Mouse (Mus musculus) midbrain, embryonic 16.5 days (tissue): ENCODE results near the gene Rps21. TPM values are rescaled to one million over a fixed set of nuclear protein-coding genes. Genes with fewer than 3 reads are reported as not detected.

Source experiments
- ATAC-seq: fragments of 200-750 bp; cut with Nextera tagmentation; 2 replicates; pipeline ENCODE4 v1.8.0; 2017; ENCODE audit warnings: moderate TSS enrichment
- H3K27ac ChIP-seq: fragments of 300-500 bp; sonication (generic); 2 replicates; pipeline ENCODE4 v1.5.1; 2014; ENCODE audit warnings: mild to moderate bottlenecking, low read length, mixed read lengths
- H3K27me3 ChIP-seq: fragments of 300-500 bp; sonication (generic); 2 replicates; pipeline ENCODE4 v1.6.1; 2014; ENCODE audit warnings: low read depth, low read length, mixed read lengths; ENCODE audit not compliant: control insufficient read depth, insufficient read depth
- H3K36me3 ChIP-seq: fragments of 300-500 bp; sonication (generic); 2 replicates; pipeline ENCODE4 v1.6.1; 2014; ENCODE audit warnings: mild to moderate bottlenecking, low read length, moderate library complexity, mixed read lengths; ENCODE audit not compliant: control insufficient read depth, insufficient read depth
- H3K4me1 ChIP-seq: fragments of 300-500 bp; sonication (generic); 2 replicates; pipeline ENCODE4 v1.6.1; 2014; ENCODE audit warnings: mild to moderate bottlenecking, low read length, mixed read lengths; ENCODE audit not compliant: control insufficient read depth, insufficient read depth
- H3K4me2 ChIP-seq: fragments of 300-500 bp; sonication (generic); 2 replicates; pipeline ENCODE4 v1.6.1; 2014; ENCODE audit warnings: mild to moderate bottlenecking, low read length, mixed read lengths
- H3K4me3 ChIP-seq: fragments of 300-500 bp; sonication (generic); 2 replicates; pipeline ENCODE4 v1.5.1; 2014; ENCODE audit warnings: low read depth, mild to moderate bottlenecking, low read length, moderate library complexity, mixed read lengths
- H3K9ac ChIP-seq: fragments of 300-500 bp; sonication (generic); 2 replicates; pipeline ENCODE4 v1.6.1; 2014; ENCODE audit warnings: low read depth, low read length, mixed read lengths
- H3K9me3 ChIP-seq: fragments of 300-500 bp; sonication (generic); replicated peaks from 2 replicates; pipeline ENCODE4 v1.6.1; 2014; ENCODE audit warnings: mild to moderate bottlenecking, low read length, mixed read lengths; ENCODE audit not compliant: control insufficient read depth, poor library complexity, severe bottlenecking
- WGBS: fragments of 180-500 bp; shearing (Covaris S2); extraction: QIAGEN DNeasy Blood & Tissue Kit; methylation state at CpG from one replicate; pipeline ENCODE4 v1.1.7; 2014; 5-methylcytosine and 5-hydroxymethylcytosine counted together
- polyA plus RNA-seq: library from polyadenylated mRNA; unstranded; fragments of >200 nt; fragmentation: Nextera tagmentation; extraction: Ambion mirVana; gene quantifications from 2 replicates; pipeline ENCODE4 v1.2.1, GENCODE M21; 2015

Rps21 gene
- polyA plus RNA-seq, 1 experiment from 2014 or later: 295 TPM

GRCm38 (mm10) chr2:180271804-180272395 is 14.7 kb downstream of the Rps21 start:
- Histone ChIP-seq H3K4me3 (peak overlapping the region; percentile 90), H3K9me3 (no peaks in the 10 kb centered on the region), H3K27ac (no peak overlapping the region), H3K4me2 (peak overlapping the region; percentile 93), H3K4me1 (peaks cover 22% of the 10 kb centered on the region), H3K36me3 (no peaks in the 10 kb centered on the region), H3K9ac (peak overlapping the region; percentile 97), H3K27me3 (no peaks in the 10 kb centered on the region; the same call in 1 of the 2 replicates)
- no peak for ATAC-seq
- WGBS: 74% methylated on average over 5 of the region's 5 CpGs

GRCm38 (mm10) chr2:180272884-180273321 is 15.7 kb downstream of the Rps21 start:
- Histone ChIP-seq H3K27ac (peak overlapping the region; percentile 68), H3K9me3 (no peaks in the 10 kb centered on the region), H3K4me2 (peak overlapping the region; percentile 93), H3K9ac (peak overlapping the region; percentile 97), H3K27me3 (no peaks in the 10 kb centered on the region; the same call in 1 of the 2 replicates), H3K4me1 (peaks cover 22% of the 10 kb centered on the region), H3K36me3 (no peaks in the 10 kb centered on the region), H3K4me3 (peak overlapping the region; percentile 90)
- WGBS: 2% methylated on average over 11 of the region's 37 CpGs
- ATAC-seq: peak; percentile 25

GRCm38 (mm10) chr2:180273394-180274244 is 16.4 kb downstream of the Rps21 start, which contains the start of gene Cables2:
TSS of gene Cables2 (minus strand) at chr2:180273496.
- ATAC-seq: peak; percentile 95
- Histone ChIP-seq H3K4me1 (peaks cover 22% of the 10 kb centered on the region), H3K4me2 (peak within 1 kb of the TSS; percentile 93), H3K4me3 (peak within 1 kb of the TSS; percentile 90), H3K36me3 (no peaks in the 10 kb centered on the region), H3K27ac (peak within 1 kb of the TSS; percentile 68), H3K9ac (peak within 1 kb of the TSS; percentile 97), H3K9me3 (no peaks in the 10 kb centered on the region), H3K27me3 (no peaks in the 10 kb centered on the region; the same call in 1 of the 2 replicates)
- 8% methylated on average over 64 of the region's 68 CpGs for WGBS

- no peak for ATAC-seq
- no peaks in the 10 kb centered on the region for H3K9me3 ChIP-seq
- H3K9ac ChIP-seq: no peak overlapping the region
- H3K27me3 ChIP-seq: no peaks in the 10 kb centered on the region; the same call in 1 of the 2 replicates
- H3K4me2 ChIP-seq: no peak overlapping the region
- H3K27ac ChIP-seq: no peak overlapping the region
- no peak overlapping the region for H3K4me3 ChIP-seq
- peaks cover 22% of the 10 kb centered on the region for H3K4me1 ChIP-seq
- H3K36me3 ChIP-seq: no peaks in the 10 kb centered on the region
- 87% methylated on average over 2 of the region's 2 CpGs for WGBS
Measured at GRCm38 (mm10) chr2:180274523-180274922, 17.3 kb downstream of the Rps21 start.

- Histone ChIP-seq H3K4me1 (peaks cover 20% of the 10 kb centered on the region), H3K9me3 (no peaks in the 10 kb centered on the region), H3K27me3 (no peaks in the 10 kb centered on the region; the same call in 1 of the 2 replicates), H3K36me3 (no peaks in the 10 kb centered on the region), H3K4me2 (peak overlapping the region; percentile 28), H3K4me3 (no peak overlapping the region), H3K27ac (no peak overlapping the region), H3K9ac (no peak overlapping the region)
- ATAC-seq: 0 out of 2 replicates have a peak, but pooled peaks have one; percentile 10
- 0% methylated on average over 8 of the region's 8 CpGs for WGBS
Measured at GRCm38 (mm10) chr2:180275836-180276235, 18.7 kb downstream of the Rps21 start.

GRCm38 (mm10) chr2:180276385-180276784 is 19.2 kb downstream of the Rps21 start:
- H3K9me3 ChIP-seq: no peaks in the 10 kb centered on the region

GRCm38 (mm10) chr2:180276851-180277259 is 19.7 kb downstream of the Rps21 start:
- Histone ChIP-seq H3K36me3 (no peaks in the 10 kb centered on the region), H3K27ac (no peak overlapping the region), H3K4me3 (no peak overlapping the region), H3K9me3 (no peaks in the 10 kb centered on the region), H3K9ac (no peak overlapping the region), H3K4me1 (peaks cover 10% of the 10 kb centered on the region), H3K4me2 (no peak overlapping the region), H3K27me3 (no peaks in the 10 kb centered on the region; the same call in 1 of the 2 replicates)
- 75% methylated on average over 8 of the region's 8 CpGs for WGBS
- ATAC-seq: no peak

More at GRCm38 (mm10) chr2:180276385-180276784, 19.2 kb downstream of the Rps21 start:
- Histone ChIP-seq H3K27ac (no peak overlapping the region), H3K4me2 (no peak overlapping the region), H3K4me1 (peaks cover 15% of the 10 kb centered on the region), H3K9ac (no peak overlapping the region), H3K4me3 (no peak overlapping the region), H3K27me3 (no peaks in the 10 kb centered on the region; the same call in 1 of the 2 replicates), H3K36me3 (no peaks in the 10 kb centered on the region)
- no peak for ATAC-seq
- WGBS: 52% methylated on average over 4 of the region's 4 CpGs

GRCm38 (mm10) chr2:180277773-180278320 is 20.7 kb downstream of the Rps21 start:
- WGBS: 69% methylated on average over 8 of the region's 8 CpGs
- no peaks in the 10 kb centered on the region; the same call in 1 of the 2 replicates for H3K27me3 ChIP-seq
- no peak overlapping the region for H3K4me3 ChIP-seq

More at GRCm38 (mm10) chr2:180277773-180278320, 20.7 kb downstream of the Rps21 start:
- H3K9ac ChIP-seq: no peak overlapping the region
- H3K9me3 ChIP-seq: no peaks in the 10 kb centered on the region
- H3K27ac ChIP-seq: no peak overlapping the region
- no peak for ATAC-seq
- H3K4me1 ChIP-seq: peaks cover 2% of the 10 kb centered on the region; the same call in 1 of the 2 replicates
- H3K36me3 ChIP-seq: no peaks in the 10 kb centered on the region
- H3K4me2 ChIP-seq: no peak overlapping the region
